ENCODE assay signal across 13 mouse cellular contexts in genomic region chr13:34469568-34469967, GRCm38 (mm10).
A peak's percentile ranks its signal among the peaks of the same experiment; 100 is the strongest.
DNase-seq lines count a peak whose midpoint lies in the region; ATAC-seq and TF ChIP-seq lines count a peak whose summit lies in the region.
"Had no signal": no experiment of that assay in that cellular context is flagged by ENCODE, and none has a peak within 500 bp of the region (broad histone marks: within the 10 kb centered on the region; RNA-seq: fewer than 3 reads in every experiment).

No protein-coding gene starts in this region.

- H3K36me3 ChIP-seq in embryonic facial prominence, embryonic 14.5 days (ENCODE audit: control insufficient read depth, insufficient read depth, low read length): no peaks in the 10 kb centered on the region
- H3K36me3 ChIP-seq: heart, embryonic 15.5 days had no signal

- no peak overlapping the region for H3K4me2 ChIP-seq in embryonic facial prominence, embryonic 14.5 days (ENCODE audit: low read depth, low read length)
- H3K4me2 ChIP-seq: heart, embryonic 15.5 days had no signal

- TF ChIP-seq CTCF in brain, embryonic 14.5 days (IDR thresholded peaks at IDR 0.05; ENCODE audit: borderline replicate concordance, extremely low read depth, insufficient read depth, insufficient read length): no peak

- TF ChIP-seq POLR2A in brain, embryonic 14.5 days (IDR thresholded peaks at IDR 0.05; ENCODE audit: borderline replicate concordance, extremely low read depth, insufficient read depth, insufficient read length, poor library complexity, severe bottlenecking): no peak

- peak; percentile 8 for DNase-seq in gastrocnemius, adult 18-20 months (ENCODE audit: low spot score)
- DNase-seq in gastrocnemius, adult 8-10 months (ENCODE audit: low spot score in 2 of 2): no peak
- peak; percentile 8 to 76 for DNase-seq in left cerebral cortex, postnatal 10 days (ENCODE audit: extremely low spot score in 1 of 2, low spot score in 2 of 2)
- DNase-seq in left cerebral cortex, postnatal 36 days (ENCODE audit: low spot score in 2 of 2): no peak
- peak; percentile 70 for DNase-seq in brain, embryonic 14.5 days (ENCODE audit: low read depth)
- peak; percentile 56 for DNase-seq in embryonic facial prominence, embryonic 14.5 days (ENCODE audit: low spot score)
- no peak for DNase-seq in natural killer cell, adult 2 months (ENCODE audit: low spot score in 2 of 2)
- DNase-seq in kidney, adult 8-10 months: no peak
- DNase-seq: spleen, adult 18-20 months; thymus, adult 18-20 months had no signal

- H3K4me3 ChIP-seq in embryonic facial prominence, embryonic 14.5 days (ENCODE audit: low read depth, low read length): no peak overlapping the region
- H3K4me3 ChIP-seq: heart, embryonic 15.5 days; myocyte had no signal

- WGBS in embryonic facial prominence, embryonic 14.5 days: 58% methylated on average over 5 of the region's 5 CpGs

- H3K27ac ChIP-seq in embryonic facial prominence, embryonic 14.5 days (replicated peaks; ENCODE audit: low read depth, low read length): no peak overlapping the region
- H3K27ac ChIP-seq: heart, embryonic 15.5 days had no signal

- H3K9ac ChIP-seq in embryonic facial prominence, embryonic 14.5 days (ENCODE audit: low read depth, low read length): no peak overlapping the region
- H3K9ac ChIP-seq: heart, embryonic 15.5 days had no signal

- intact Hi-C loops in left cerebral cortex, postnatal 10 days (cut with DNase I): no loop called here
- intact Hi-C loops in left cerebral cortex, postnatal 36 days (cut with DNase I): no loop called here

- no peaks in the 10 kb centered on the region for H3K27me3 ChIP-seq in embryonic facial prominence, embryonic 14.5 days (replicated peaks; ENCODE audit: control insufficient read depth, insufficient read depth, low read length)
- H3K27me3 ChIP-seq: heart, embryonic 15.5 days had no signal

- H3K4me1 ChIP-seq in embryonic facial prominence, embryonic 14.5 days (ENCODE audit: control insufficient read depth, insufficient read depth, low read length): peaks cover 17% of the 10 kb centered on the region

- no peaks in the 10 kb centered on the region for H3K9me3 ChIP-seq in embryonic facial prominence, embryonic 14.5 days (ENCODE audit: control insufficient read depth, low read length)
- H3K9me3 ChIP-seq: heart, embryonic 15.5 days had no signal

- ATAC-seq in embryonic facial prominence, embryonic 14.5 days (ENCODE audit: low read depth): no peak
- ATAC-seq: CD4-positive, CD25-positive, alpha-beta regulatory T cell, adult 4 months had no signal

Comparison
In these comparisons a context has a peak if more than half of its experiments do, and no peak if none do; other contexts are left out.
1. DNase-seq: peak in gastrocnemius, adult 18-20 months (single experiment), left cerebral cortex, postnatal 10 days (2 of 2), brain, embryonic 14.5 days (single experiment) and embryonic facial prominence, embryonic 14.5 days (single experiment); none in gastrocnemius, adult 8-10 months (0 of 2), left cerebral cortex, postnatal 36 days (0 of 2), natural killer cell, adult 2 months (0 of 2) and kidney, adult 8-10 months (0 of 2).